Mouse (Mus musculus): ENCODE data around the gene Synrg. TPM values are rescaled to one million over a fixed set of nuclear protein-coding genes. Genes with fewer than 3 reads are reported as not detected.
A peak's percentile ranks its signal among the peaks of the same experiment; 100 is the strongest.

Synrg gene
- polyA plus RNA-seq, 1 experiment from 2014 or later, result 5.2 TPM

DNA sequence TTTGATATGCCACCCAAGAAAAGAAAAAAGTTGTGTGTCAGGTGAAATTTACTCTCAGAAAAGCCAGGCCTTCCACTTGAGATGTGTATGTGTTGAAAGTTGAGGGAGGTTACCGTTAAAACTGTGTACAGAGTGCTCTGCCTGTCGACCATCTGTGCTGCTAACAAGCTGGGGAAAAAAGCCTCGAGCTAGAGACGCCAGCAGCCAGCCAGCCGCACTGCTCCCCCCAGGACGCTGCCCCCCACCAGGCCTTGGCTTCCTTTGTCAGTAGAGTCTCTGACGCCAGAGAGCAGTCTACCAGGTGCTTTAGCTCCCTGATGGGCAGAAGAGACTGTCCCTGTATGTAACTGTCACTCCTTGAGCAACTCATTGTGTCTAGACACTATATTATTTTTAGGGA, 48.9 kb downstream of the Synrg start:
- no peaks in the 10 kb centered on the region for H3K9me3 ChIP-seq (replicated peaks)
- no peak overlapping the region for H3K4me3 ChIP-seq (replicated peaks)
- H3K9ac ChIP-seq, result no peak overlapping the region
- no peaks in the 10 kb centered on the region for H3K27me3 ChIP-seq
- peaks cover 6% of the 10 kb centered on the region for H3K4me1 ChIP-seq (replicated peaks)
- H3K27ac ChIP-seq (replicated peaks), result no peak overlapping the region
- H3K4me2 ChIP-seq, result no peak overlapping the region
- WGBS (ENCODE audit: insufficient replicate concordance), result 57% methylated on average over 7 of the region's 7 CpGs
- peaks cover 41% of the 10 kb centered on the region for H3K36me3 ChIP-seq (replicated peaks)
- ATAC-seq (ENCODE audit: insufficient read depth), result no peak

DNA sequence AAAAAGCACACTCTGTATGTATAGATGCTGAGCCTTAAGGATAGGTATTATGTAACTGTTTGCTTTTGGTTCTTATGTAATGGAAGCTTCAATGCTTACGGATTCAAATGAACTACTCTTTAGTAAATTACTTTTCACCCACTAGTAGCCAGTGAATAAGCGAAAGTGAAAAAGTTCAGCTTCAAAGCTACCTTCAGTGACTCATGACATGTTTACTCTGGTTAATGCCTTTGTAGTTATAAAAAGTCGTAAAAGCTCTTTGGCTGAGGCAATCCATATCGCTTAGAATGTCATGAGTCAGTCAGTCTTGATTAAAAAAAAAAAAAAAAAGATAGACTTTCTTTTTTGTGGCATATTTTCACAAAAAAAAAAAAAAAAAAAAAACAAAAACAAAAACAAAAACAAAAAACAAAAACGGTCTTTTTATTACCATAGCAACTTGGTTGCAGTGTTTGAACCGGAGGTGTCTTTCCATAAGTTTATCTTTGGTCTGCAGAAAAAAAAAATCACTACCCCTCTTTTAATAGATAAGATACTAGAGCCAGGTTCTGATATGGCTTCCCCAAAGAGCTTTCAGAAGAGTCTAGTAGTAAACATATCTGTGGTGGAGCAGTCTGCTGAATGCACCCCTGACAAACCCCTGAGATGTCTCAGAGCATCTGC, 52.0 kb downstream of the Synrg start:
- peaks cover 6% of the 10 kb centered on the region for H3K4me1 ChIP-seq (replicated peaks)
- no peaks in the 10 kb centered on the region for H3K27me3 ChIP-seq
- H3K9me3 ChIP-seq (replicated peaks), result no peaks in the 10 kb centered on the region
- peaks cover 37% of the 10 kb centered on the region for H3K36me3 ChIP-seq (replicated peaks)
- H3K9ac ChIP-seq, result no peak overlapping the region
- ATAC-seq (ENCODE audit: insufficient read depth), result no peak
- WGBS (ENCODE audit: insufficient replicate concordance), result 63% methylated on average over 6 of the region's 6 CpGs
- no peak overlapping the region for H3K4me3 ChIP-seq (replicated peaks)
- H3K4me2 ChIP-seq, result no peak overlapping the region
- no peak overlapping the region for H3K27ac ChIP-seq (replicated peaks)

DNA sequence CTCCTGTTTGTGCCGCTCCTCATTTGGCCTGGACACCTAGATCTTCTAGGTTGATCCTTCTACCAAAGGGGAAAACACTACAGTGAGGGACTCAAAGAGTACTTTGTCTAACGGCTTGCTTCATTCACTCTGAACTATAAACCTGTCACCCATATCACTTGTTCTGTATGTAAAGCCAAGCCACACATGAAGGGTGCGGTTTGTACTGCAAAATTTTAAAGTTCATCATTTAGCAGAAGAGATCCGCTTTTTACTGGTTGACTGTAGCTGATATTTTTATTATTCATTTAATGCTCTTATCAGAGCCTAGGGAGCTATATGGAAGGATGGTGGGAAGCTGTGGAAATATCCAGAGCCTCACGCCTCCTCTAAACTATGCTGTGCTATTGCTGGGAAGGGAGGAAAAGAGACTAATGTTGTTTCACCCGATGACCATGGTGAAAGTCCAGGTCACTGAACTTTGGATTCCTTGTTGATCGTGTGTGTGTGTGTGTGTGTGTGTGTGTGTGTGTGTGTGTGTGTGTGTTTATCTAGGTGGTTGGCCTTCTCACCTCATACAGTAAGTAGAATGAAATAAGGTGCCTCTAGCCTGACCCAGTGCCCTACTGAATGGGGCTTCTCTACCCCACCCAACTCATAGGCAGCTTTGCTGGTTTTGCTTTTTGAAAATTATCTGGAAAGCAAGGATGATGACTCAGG, 52.7 kb downstream of the Synrg start:
- H3K36me3 ChIP-seq (replicated peaks), result peaks cover 43% of the 10 kb centered on the region
- ATAC-seq (ENCODE audit: insufficient read depth), result peak; percentile 67
- 71% methylated on average over 7 of the region's 7 CpGs for WGBS (ENCODE audit: insufficient replicate concordance)

DNA sequence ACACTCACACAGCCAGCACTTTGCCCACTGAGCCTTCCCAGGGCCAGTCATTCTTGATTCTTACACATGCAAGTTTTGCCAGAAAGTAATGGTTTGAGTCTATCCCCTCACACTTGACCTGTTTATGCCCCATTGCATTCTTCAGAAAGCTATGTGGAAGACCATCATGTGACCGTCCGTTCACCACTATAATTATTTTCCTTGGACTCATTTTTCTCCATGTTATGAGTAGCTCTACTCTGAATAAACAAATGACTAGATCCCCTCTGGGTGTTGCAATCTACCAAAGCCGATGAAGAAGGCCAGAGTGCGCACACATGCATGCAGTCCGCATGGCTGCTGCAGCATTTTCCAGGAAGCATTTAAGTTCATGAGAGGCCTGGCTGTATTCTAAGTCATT, 63.0 kb downstream of the Synrg start:
- no peaks in the 10 kb centered on the region for H3K27me3 ChIP-seq
- peaks cover 80% of the 10 kb centered on the region for H3K36me3 ChIP-seq (replicated peaks)
- H3K27ac ChIP-seq (replicated peaks), result no peak overlapping the region
- 74% methylated on average over 5 of the region's 5 CpGs for WGBS (ENCODE audit: insufficient replicate concordance)
- no peak overlapping the region for H3K4me3 ChIP-seq (replicated peaks)
- no peaks in the 10 kb centered on the region for H3K9me3 ChIP-seq (replicated peaks)
- no peak for ATAC-seq (ENCODE audit: insufficient read depth)
- H3K4me1 ChIP-seq (replicated peaks), result no peaks in the 10 kb centered on the region
- H3K4me2 ChIP-seq, result no peak overlapping the region
- no peak overlapping the region for H3K9ac ChIP-seq

More for the DNA sequence above, 52.7 kb downstream of the Synrg start:
- Histone ChIP-seq H3K9ac (no peak overlapping the region), H3K9me3 (replicated peaks) (no peaks in the 10 kb centered on the region), H3K27me3 (no peaks in the 10 kb centered on the region), H3K4me2 (no peak overlapping the region), H3K4me3 (replicated peaks) (no peak overlapping the region), H3K4me1 (replicated peaks) (peaks cover 6% of the 10 kb centered on the region), H3K27ac (replicated peaks) (peak overlapping the region; percentile 42)

DNA sequence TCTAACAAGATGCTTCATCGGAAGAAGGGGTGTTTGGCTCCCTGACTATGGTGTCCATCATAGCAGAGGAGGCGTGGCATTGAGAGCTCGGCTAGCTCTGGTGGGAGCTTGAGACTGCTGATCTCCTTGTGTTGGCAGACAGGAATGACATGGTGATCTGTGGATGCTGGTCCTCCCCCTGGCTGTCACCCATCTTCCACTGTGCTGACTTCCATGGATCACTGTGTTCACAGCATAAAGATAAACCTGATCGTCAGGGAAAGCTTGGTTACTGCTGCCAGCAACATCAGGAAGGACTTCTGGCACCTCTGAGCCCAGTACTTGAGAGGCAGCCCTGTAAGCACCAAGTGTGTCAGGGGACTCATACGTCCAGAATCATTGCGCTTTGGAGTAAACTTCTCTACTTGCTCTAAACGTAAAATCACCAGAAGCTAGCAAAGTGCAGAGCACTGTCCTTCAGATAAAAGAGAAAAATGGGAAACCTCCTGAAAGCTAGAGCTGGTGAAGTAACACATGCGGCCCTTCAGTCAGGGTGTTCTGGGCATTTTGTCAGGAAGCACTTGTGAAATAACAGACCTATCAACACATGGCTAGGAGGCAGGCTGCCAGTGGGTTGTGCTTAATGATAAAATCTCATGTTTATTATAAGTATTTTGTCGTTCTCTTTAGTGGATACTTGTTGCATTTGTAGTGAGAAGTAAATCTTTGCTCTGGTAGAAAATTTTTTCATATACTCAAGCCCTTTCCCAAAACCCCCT, 64.2 kb downstream of the Synrg start:
- no peaks in the 10 kb centered on the region for H3K4me1 ChIP-seq (replicated peaks)
- H3K9ac ChIP-seq, result no peak overlapping the region
- no peaks in the 10 kb centered on the region for H3K9me3 ChIP-seq (replicated peaks)
- H3K27ac ChIP-seq (replicated peaks), result no peak overlapping the region
- peaks cover 70% of the 10 kb centered on the region for H3K36me3 ChIP-seq (replicated peaks)
- H3K4me3 ChIP-seq (replicated peaks), result no peak overlapping the region
- H3K4me2 ChIP-seq, result no peak overlapping the region
- ATAC-seq (ENCODE audit: insufficient read depth), result no peak
- 72% methylated on average over 9 of the region's 9 CpGs for WGBS (ENCODE audit: insufficient replicate concordance)
- H3K27me3 ChIP-seq, result no peaks in the 10 kb centered on the region

DNA sequence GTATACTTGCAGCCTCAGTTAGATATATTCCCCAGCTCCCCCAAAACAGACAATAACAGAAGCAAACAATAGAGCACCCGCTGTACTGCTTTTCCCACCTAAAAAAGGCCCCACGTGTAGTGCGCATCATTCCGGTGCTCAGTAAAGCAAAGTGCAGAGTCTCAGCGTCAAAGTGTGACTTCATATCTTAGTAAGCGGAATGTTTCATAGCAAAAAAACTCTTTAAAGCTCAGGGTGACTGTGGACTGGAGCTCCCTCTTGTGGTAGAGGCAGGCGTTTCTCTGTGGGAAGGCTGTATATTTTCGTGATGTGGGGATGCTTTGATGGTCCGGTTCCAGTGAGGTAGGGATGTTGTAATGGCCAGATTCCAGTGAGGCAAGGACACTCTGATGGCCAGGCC, 67.7 kb downstream of the Synrg start:
- no peak overlapping the region for H3K4me2 ChIP-seq
- no peak overlapping the region for H3K9ac ChIP-seq
- H3K4me3 ChIP-seq (replicated peaks), result no peak overlapping the region
- peaks cover 44% of the 10 kb centered on the region for H3K36me3 ChIP-seq (replicated peaks)
- no peaks in the 10 kb centered on the region for H3K27me3 ChIP-seq
- WGBS (ENCODE audit: insufficient replicate concordance), result 48% methylated on average over 9 of the region's 9 CpGs
- no peaks in the 10 kb centered on the region for H3K4me1 ChIP-seq (replicated peaks)
- ATAC-seq (ENCODE audit: insufficient read depth), result no peak
- H3K27ac ChIP-seq (replicated peaks), result no peak overlapping the region
- H3K9me3 ChIP-seq (replicated peaks), result no peaks in the 10 kb centered on the region

DNA sequence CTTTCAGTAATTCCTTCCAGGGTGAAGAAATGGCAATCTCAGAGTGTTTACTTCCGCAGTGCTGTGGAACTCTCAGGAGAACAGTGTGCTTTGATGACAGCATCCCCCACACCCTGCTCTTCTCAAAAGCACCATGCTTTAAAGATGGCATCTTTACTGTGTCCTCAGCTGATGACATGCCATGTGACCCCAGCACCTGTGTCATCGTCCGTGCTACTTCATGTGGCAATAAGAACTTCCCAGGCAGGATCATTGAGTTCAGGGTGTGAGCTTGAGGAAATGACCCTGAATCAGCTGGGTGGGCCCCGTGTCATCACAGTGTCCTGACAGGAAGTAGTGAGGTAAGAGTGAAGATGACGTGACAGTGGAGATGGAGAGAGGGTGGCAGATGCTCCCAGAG, 68.3 kb downstream of the Synrg start:
- H3K4me3 ChIP-seq (replicated peaks), result no peak overlapping the region
- no peaks in the 10 kb centered on the region for H3K4me1 ChIP-seq (replicated peaks)
- H3K36me3 ChIP-seq (replicated peaks), result peaks cover 38% of the 10 kb centered on the region
- no peak overlapping the region for H3K27ac ChIP-seq (replicated peaks)
- H3K27me3 ChIP-seq, result no peaks in the 10 kb centered on the region
- no peaks in the 10 kb centered on the region for H3K9me3 ChIP-seq (replicated peaks)
- no peak overlapping the region for H3K4me2 ChIP-seq
- no peak overlapping the region for H3K9ac ChIP-seq
- 67% methylated on average over 5 of the region's 5 CpGs for WGBS (ENCODE audit: insufficient replicate concordance)
- no peak for ATAC-seq (ENCODE audit: insufficient read depth)

DNA sequence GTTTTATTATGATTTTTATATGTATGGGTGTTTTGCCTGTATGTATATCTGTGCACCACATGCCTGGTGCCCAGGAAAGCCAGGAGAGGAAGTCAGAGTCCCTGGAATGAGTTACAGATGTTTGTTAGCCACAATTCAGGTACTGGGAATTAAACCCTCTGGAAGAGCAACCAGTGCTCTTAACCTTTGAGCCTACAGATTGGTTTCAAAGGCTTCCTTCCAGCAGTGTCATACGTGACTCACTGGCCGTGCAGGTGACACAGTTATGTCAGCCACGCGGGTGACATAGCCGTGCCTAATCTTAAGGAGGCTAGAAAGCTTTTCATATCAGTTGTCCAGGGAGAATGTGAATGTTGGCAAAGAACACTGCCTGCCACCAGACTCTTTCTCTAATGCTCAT, 69.4 kb downstream of the Synrg start:
- WGBS (ENCODE audit: insufficient replicate concordance), result 79% methylated on average over 5 of the region's 5 CpGs
- Histone ChIP-seq H3K4me1 (replicated peaks) (no peaks in the 10 kb centered on the region), H3K27ac (replicated peaks) (no peak overlapping the region), H3K9ac (no peak overlapping the region), H3K4me3 (replicated peaks) (no peak overlapping the region), H3K27me3 (no peaks in the 10 kb centered on the region), H3K9me3 (replicated peaks) (no peaks in the 10 kb centered on the region), H3K36me3 (replicated peaks) (peaks cover 28% of the 10 kb centered on the region), H3K4me2 (no peak overlapping the region)
- ATAC-seq (ENCODE audit: insufficient read depth), result no peak

DNA sequence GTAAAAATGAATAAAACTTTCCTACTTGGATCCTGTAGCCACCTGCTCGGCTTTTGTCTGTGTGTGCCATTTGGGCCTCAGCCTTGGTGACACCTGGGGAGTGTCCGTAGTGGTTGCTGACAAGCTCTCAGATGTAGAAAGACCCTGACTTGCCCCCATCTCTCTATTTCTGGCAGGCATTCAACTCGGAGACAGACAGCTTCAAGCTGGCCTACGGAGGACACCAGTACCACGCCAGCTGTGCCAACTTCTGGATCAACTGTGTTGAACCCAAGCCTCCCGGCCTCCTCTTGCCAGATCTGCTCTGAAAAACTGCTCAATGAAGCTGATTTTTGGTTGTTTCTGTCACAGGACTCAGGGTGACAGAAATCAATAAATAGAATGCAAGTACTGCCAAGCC, 76.4 kb downstream of the Synrg start:
- H3K4me2 ChIP-seq, result no peak overlapping the region
- H3K4me1 ChIP-seq (replicated peaks), result no peaks in the 10 kb centered on the region
- no peak overlapping the region for H3K4me3 ChIP-seq (replicated peaks)
- no peaks in the 10 kb centered on the region for H3K9me3 ChIP-seq (replicated peaks)
- 71% methylated on average over 6 of the region's 6 CpGs for WGBS (ENCODE audit: insufficient replicate concordance)
- peaks cover 39% of the 10 kb centered on the region for H3K36me3 ChIP-seq (replicated peaks)
- H3K27me3 ChIP-seq, result no peaks in the 10 kb centered on the region
- ATAC-seq (ENCODE audit: insufficient read depth), result no peak
- no peak overlapping the region for H3K27ac ChIP-seq (replicated peaks)
- no peak overlapping the region for H3K9ac ChIP-seq

DNA sequence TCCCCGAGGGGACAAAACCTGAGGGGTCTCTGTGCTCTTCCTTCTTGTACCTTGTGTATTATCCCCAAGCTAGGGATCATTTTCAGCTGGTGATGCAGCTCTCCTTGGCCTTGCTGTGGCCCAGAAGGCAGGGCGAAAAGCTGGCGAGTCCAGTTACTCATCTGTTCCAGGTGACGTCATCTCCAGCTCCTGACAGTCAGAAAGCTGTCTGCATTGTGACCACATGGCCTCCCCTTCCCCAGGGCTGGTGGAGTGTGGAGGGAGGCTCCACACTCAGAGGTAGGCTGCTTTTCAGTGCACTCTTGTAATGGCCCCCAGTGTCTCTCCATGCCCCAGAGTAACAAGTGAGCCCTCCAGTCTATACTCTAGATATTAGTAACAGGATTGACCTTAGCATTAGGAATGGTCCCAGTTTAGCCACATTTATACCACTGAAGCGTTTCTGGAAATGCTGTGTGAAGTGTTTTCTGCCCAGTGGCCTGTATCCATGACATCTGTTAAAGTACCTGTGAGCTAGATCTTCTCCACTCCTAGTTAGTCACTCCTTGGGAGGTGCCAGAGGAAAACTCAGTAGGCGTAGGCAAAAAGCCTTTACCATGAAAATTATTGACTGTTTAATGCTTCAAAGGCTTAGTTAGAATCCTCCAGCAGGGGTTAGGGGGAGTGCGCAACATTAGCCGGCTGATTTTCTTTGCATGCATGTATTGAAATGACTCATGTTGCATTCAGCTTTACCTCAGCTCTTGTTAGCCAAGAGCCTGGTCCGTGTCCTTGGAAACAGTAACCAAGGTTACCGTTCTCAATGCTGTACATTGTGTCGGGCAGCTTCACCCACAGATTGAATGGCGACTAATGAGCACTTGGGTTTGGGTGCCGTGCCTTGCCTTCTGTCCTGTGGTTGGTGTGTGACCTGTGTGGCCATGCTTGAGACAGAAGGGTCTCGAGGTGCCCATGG, 78.9 kb downstream of the Synrg start:
- peaks cover 32% of the 10 kb centered on the region for H3K36me3 ChIP-seq (replicated peaks)
- H3K4me2 ChIP-seq, result no peak overlapping the region
- WGBS (ENCODE audit: insufficient replicate concordance), result 77% methylated on average over 14 of the region's 14 CpGs
- no peak overlapping the region for H3K9ac ChIP-seq
- no peak overlapping the region for H3K27ac ChIP-seq (replicated peaks)
- H3K4me3 ChIP-seq (replicated peaks), result no peak overlapping the region
- H3K27me3 ChIP-seq, result no peaks in the 10 kb centered on the region
- no peak for ATAC-seq (ENCODE audit: insufficient read depth)
- H3K9me3 ChIP-seq (replicated peaks), result no peaks in the 10 kb centered on the region
- H3K4me1 ChIP-seq (replicated peaks), result no peaks in the 10 kb centered on the region; the same call in 1 of the 2 replicates

All from liver, embryonic 15.5 days (tissue).